Mouse (Mus musculus): ENCODE measurements around the gene Tmem135. TPM values are rescaled to one million over a fixed set of nuclear protein-coding genes. Genes with fewer than 3 reads are reported as not detected.
A peak's percentile ranks its signal among the peaks of the same experiment; 100 is the strongest.

The Tmem135 gene
- total and polyA plus RNA-seq, 3 experiments = 18.0 to 31.0 (median 30.0) TPM

GRCm38 (mm10) chr7:89126063-89126882 lies 277.7 kb downstream of the Tmem135 start:
- peak; percentile 63 for DNase-seq (ENCODE audit: extremely low read depth)
- no peak overlapping the region for H3K27ac ChIP-seq (ENCODE audit: insufficient read depth, low read depth)
- no peaks in the 10 kb centered on the region for H3K27me3 ChIP-seq (replicated peaks)
- no peak overlapping the region for H3K4me3 ChIP-seq (replicated peaks in 1 of 3; ENCODE audit: low read depth in 2 of 3, low read length in 2 of 3, poor library complexity in 1 of 3)
- no peak overlapping the region for H3K4me2 ChIP-seq (ENCODE audit: insufficient read depth, low read depth, poor library complexity, severe bottlenecking)
- in situ Hi-C loops (cut with MboI; ENCODE audit: low pct_ligation_motif_present, low pct_unique_long_range_greater_than_20kb, low sequenced_read_pairs) (loop anchor here (5.0 kb wide), 1 partner anchor 44 kb away; no protein-coding TSS in a partner anchor), dilution Hi-C loops (cut with MboI; ENCODE audit: extremely low pct_ligation_motif_present, extremely low pct_unique_long_range_greater_than_20kb, low sequenced_read_pairs) (no loop called here)
- TF ChIP-seq HCFC1 (IDR thresholded peaks at IDR 0.05; ENCODE audit: low read depth, low read length) = no peak
- TF ChIP-seq IRF4 (IDR thresholded peaks at IDR 0.05; ENCODE audit: low read depth, low read length) = no peak
- TF ChIP-seq MYC (IDR thresholded peaks at IDR 0.05; ENCODE audit: low read depth, low read length) = no peak
- TF ChIP-seq USF2 (conservative IDR thresholded peaks at IDR 0.05; ENCODE audit: low read depth, low read length) = no peak
- TF ChIP-seq RAD21 (IDR thresholded peaks at IDR 0.05; ENCODE audit: low read depth, low read length) = peak; percentile 96
- no peak for TF ChIP-seq MAFK (IDR thresholded peaks at IDR 0.05; ENCODE audit: insufficient replicate concordance, low read length)
- no peak for TF ChIP-seq E2F4 (IDR thresholded peaks at IDR 0.05; ENCODE audit: insufficient replicate concordance, low read depth, low read length)
- TF ChIP-seq MAZ (IDR thresholded peaks at IDR 0.05; ENCODE audit: low read depth, low read length) = no peak
- TF ChIP-seq ZC3H11A (IDR thresholded peaks at IDR 0.05; ENCODE audit: low read depth, low read length) = peak; percentile 55; the same call in 1 of the 2 replicates
- TF ChIP-seq POLR2A (IDR thresholded peaks at IDR 0.05; ENCODE audit: low read depth, low read length) = no peak
- no peak for TF ChIP-seq ZNF384 (IDR thresholded peaks at IDR 0.05; ENCODE audit: low read depth, low read length)
- TF ChIP-seq PAX5 (IDR thresholded peaks at IDR 0.05; ENCODE audit: low read length) = no peak
- TF ChIP-seq MEF2A (IDR thresholded peaks at IDR 0.05; ENCODE audit: borderline replicate concordance, low read depth, low read length) = no peak
- TF ChIP-seq ZMIZ1 (IDR thresholded peaks at IDR 0.05; ENCODE audit: low read depth, low read length) = no peak
- TF ChIP-seq ELF1 (IDR thresholded peaks at IDR 0.05; ENCODE audit: low read depth, low read length) = no peak
- TF ChIP-seq SMC3 (IDR thresholded peaks at IDR 0.05; ENCODE audit: low read depth, low read length) = peak; percentile 91
- peak; percentile 90 to 94 for TF ChIP-seq CTCF (conservative IDR thresholded peaks at IDR 0.05 in 1 of 2, IDR thresholded peaks at IDR 0.05 in 1 of 2; ENCODE audit: low read depth in 2 of 2, low read length in 2 of 2)
- TF ChIP-seq NRF1 (IDR thresholded peaks at IDR 0.05; ENCODE audit: low read depth, low read length) = no peak
- no peak for TF ChIP-seq POLR2AphosphoS2 (IDR thresholded peaks at IDR 0.05; ENCODE audit: low read depth, low read length)
- TF ChIP-seq EP300 (IDR thresholded peaks at IDR 0.05; ENCODE audit: low read length) = no peak
- TF ChIP-seq MXI1 (IDR thresholded peaks at IDR 0.05; ENCODE audit: low read depth, low read length) = no peak
- TF ChIP-seq TCF12 (IDR thresholded peaks at IDR 0.05; ENCODE audit: low read depth, low read length) = no peak
- TF ChIP-seq UBTF (IDR thresholded peaks at IDR 0.05; ENCODE audit: low read depth, low read length) = no peak
- no peak for TF ChIP-seq BHLHE40 (IDR thresholded peaks at IDR 0.05; ENCODE audit: low read depth, low read length)
- TF ChIP-seq ZKSCAN1 (IDR thresholded peaks at IDR 0.05; ENCODE audit: borderline replicate concordance, low read depth, low read length) = no peak
- no peak for TF ChIP-seq NELFE (IDR thresholded peaks at IDR 0.05; ENCODE audit: low read depth, low read length)
- no peak for TF ChIP-seq GABPA (IDR thresholded peaks at IDR 0.05; ENCODE audit: insufficient replicate concordance, low read depth, low read length)
- TF ChIP-seq RCOR1 (conservative IDR thresholded peaks at IDR 0.05; ENCODE audit: low read depth, low read length) = no peak
- TF ChIP-seq TBP (conservative IDR thresholded peaks at IDR 0.05; ENCODE audit: low read depth, low read length) = no peak
- no peaks in the 10 kb centered on the region for H3K4me1 ChIP-seq (ENCODE audit: control insufficient read depth in 1 of 2, insufficient read depth in 2 of 2)
- no peaks in the 10 kb centered on the region for H3K36me3 ChIP-seq (replicated peaks in 1 of 2; ENCODE audit: control insufficient read depth in 1 of 2, insufficient read depth in 1 of 2, low read length in 1 of 2)
- H3K9me3 ChIP-seq (replicated peaks; ENCODE audit: low read length) = no peaks in the 10 kb centered on the region
- no peaks in the 10 kb centered on the region for H3K79me2 ChIP-seq (replicated peaks; ENCODE audit: control insufficient read depth, extremely low read depth, insufficient read depth, poor library complexity, severe bottlenecking)
- H3K9ac ChIP-seq (ENCODE audit: insufficient read depth, low read depth) = no peak overlapping the region

Data from CH12.LX (cell line).